Mouse (Mus musculus): ENCODE data around the gene Rbpjl. TPM values are rescaled to one million over a fixed set of nuclear protein-coding genes. Genes with fewer than 3 reads are reported as not detected.

The Rbpjl gene
- total RNA-seq, 2 experiments from 2014 or later: 0.41 to 0.79 TPM

- no peak for DNase-seq (ENCODE audit: extremely low spot score in 1 of 2, low spot score in 2 of 2)
- intact Hi-C loops (cut with DNase I): loop anchor here (2.0 kb wide), 1 partner anchor 39 kb away; no protein-coding TSS in a partner anchor
These were observed 52.7 kb downstream of the Rbpjl start for GRCm38 (mm10) chr2:164455421-164456190.

- intact Hi-C loops (cut with DNase I): no loop called here
- DNase-seq (ENCODE audit: extremely low spot score in 1 of 2, low spot score in 2 of 2): no peak
These were observed 53.5 kb downstream of the Rbpjl start for GRCm38 (mm10) chr2:164456413-164456812.

- DNase-seq (ENCODE audit: extremely low spot score in 1 of 2, low spot score in 2 of 2): peak in 1 of 2 experiments; percentile 40
- intact Hi-C loops (cut with DNase I): no loop called here
These were observed 53.9 kb downstream of the Rbpjl start, which contains the start of gene Sys1 for GRCm38 (mm10) chr2:164456864-164457300. Sys1 (plus strand) TSS chr2:164456964.

DNA sequence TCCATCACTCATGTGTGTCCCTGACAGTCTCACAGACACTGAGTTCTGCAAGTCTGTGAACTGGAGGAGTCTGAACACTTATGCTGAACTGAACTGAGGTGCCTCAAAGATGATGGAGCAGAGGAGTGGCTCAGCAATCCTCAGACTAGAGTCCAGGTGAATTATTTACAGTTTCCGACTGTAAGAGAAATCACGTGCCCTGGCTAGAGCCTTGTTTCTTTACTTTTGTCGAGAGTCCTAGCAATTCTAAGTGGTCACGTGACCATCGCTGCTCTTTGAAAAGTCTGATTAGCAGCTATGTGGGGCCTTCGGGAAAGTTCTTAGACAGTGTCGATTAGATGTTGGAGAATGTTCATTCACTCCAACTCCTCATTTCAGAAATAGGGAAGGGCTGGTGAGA, 55.0 kb downstream of the Rbpjl start:
- DNase-seq (ENCODE audit: extremely low spot score in 1 of 2, low spot score in 2 of 2): no peak
- intact Hi-C loops (cut with DNase I): no loop called here

- no peak for DNase-seq (ENCODE audit: extremely low spot score in 1 of 2, low spot score in 2 of 2)
- intact Hi-C loops (cut with DNase I): no loop called here
These were observed 55.6 kb downstream of the Rbpjl start for GRCm38 (mm10) chr2:164458535-164458934.

DNA sequence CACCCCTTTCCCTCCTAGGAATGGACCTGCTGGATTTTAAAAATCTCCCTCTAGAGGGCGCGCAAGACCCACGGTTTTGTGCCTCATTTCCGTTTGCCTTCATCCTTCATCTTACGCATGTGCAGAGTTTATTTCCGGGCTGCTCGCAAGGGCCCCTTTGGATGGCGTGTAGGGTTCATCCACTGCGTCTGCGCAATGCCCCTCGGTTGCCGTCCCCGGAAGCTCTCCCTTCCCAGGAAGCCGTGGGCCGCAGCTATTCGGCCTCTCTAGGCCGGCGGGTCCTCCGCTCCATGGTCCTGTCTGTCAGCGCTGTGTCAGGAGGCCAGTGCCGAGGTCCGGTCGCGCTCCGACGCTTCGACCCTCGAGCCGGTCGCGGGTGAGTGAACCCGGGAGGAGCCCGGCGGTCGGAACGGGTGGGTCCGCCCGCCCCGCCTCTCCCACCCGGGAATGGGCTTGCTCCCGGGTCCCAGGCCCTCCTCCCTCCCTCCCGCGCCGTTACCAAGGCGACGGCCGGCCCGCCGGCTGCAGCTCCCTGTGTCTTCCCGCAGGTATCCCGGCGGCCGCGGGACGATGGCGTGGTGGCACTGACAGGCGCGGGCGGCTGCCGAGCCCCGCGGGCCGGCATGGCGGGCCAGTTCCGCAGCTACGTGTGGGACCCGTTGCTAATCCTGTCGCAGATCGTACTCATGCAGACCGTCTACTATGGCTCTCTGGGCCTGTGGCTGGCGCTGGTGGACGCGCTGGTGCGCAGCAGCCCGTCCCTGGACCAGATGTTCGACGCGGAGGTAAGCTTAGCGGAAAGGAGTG, 58.0 kb downstream of the Rbpjl start, which contains the start of gene Gm20458:
Gm20458 (plus strand) TSS at position 223 of the 807 bp plus-strand sequence.
- intact Hi-C loops (cut with DNase I): no loop called here
- peak; percentile 97 for DNase-seq (ENCODE audit: extremely low spot score in 1 of 2, low spot score in 2 of 2)

Small RNAs within 50 kb of the gene (microRNA-seq; reads per million reads assigned to microRNA genes)
- gene Mir7678: not detected

Other genes with a start within 250 kb of the Rbpjl start
- gene Kcns1, start 232.0 kb upstream of the Rbpjl start, total RNA-seq (2021): 10 to 100 TPM; 10.6 to 11.1 TPM
- gene Wfdc5, start 220.4 kb upstream of the Rbpjl start, total RNA-seq (2021): not detected
- not detected for gene Wfdc12, start 212.5 kb upstream of the Rbpjl start, total RNA-seq (2021)
- gene Wfdc15a, start 203.0 kb upstream of the Rbpjl start, total RNA-seq (2021): not detected
- not detected for gene Wfdc15b, start 181.5 kb upstream of the Rbpjl start, total RNA-seq (2021)
- gene Svs2, start 164.7 kb upstream of the Rbpjl start, total RNA-seq (2021): not detected
- not detected for gene Svs3b, start 146.5 kb upstream of the Rbpjl start, total RNA-seq (2021)
- not detected for gene Svs4, start 124.7 kb upstream of the Rbpjl start, total RNA-seq (2021)
- not detected for gene Svs3a, start 113.9 kb upstream of the Rbpjl start, total RNA-seq (2021)
- gene Svs6, start 86.4 kb upstream of the Rbpjl start, total RNA-seq (2021): not detected
- gene Svs5, start 70.4 kb upstream of the Rbpjl start, total RNA-seq (2021): not detected
- gene Slpi, start 14.0 kb upstream of the Rbpjl start, total RNA-seq (2021): under 1 TPM; 0.62 to 0.93 TPM
- gene Matn4, start 2.0 kb downstream of the Rbpjl start, total RNA-seq (2021): 10 to 100 TPM; 13.0 to 14.9 TPM
- gene Sdc4, start 40.7 kb downstream of the Rbpjl start, total RNA-seq (2021): 10 to 100 TPM; 35.9 to 56.8 TPM
- gene Sys1, start 53.8 kb downstream of the Rbpjl start, total RNA-seq (2021): 10 to 100 TPM; 40.9 to 41.8 TPM
- 1 to 10 TPM; 2.2 to 6.0 TPM for gene Gm20458, start 57.8 kb downstream of the Rbpjl start, total RNA-seq (2021)
- gene Trp53tg5, start 70.6 kb downstream of the Rbpjl start, total RNA-seq (2021): not detected
- 10 to 100 TPM; 75.5 to 77.3 TPM for gene Dbndd2, start 83.0 kb downstream of the Rbpjl start, total RNA-seq (2021)
- gene Pigt, start 94.4 kb downstream of the Rbpjl start, total RNA-seq (2021): 100 to 1,000 TPM; 119 to 124 TPM
- gene Wfdc2, start 159.3 kb downstream of the Rbpjl start, total RNA-seq (2021): under 1 TPM in 1 of 2 experiments, not detected in 1; 0.84 TPM
- gene Spint3, start 170.3 kb downstream of the Rbpjl start, total RNA-seq (2021): not detected
- 1 to 10 TPM in 1 of 2 experiments, under 1 TPM in 1; 0.47 to 1.7 TPM for gene Wfdc6a, start 182.3 kb downstream of the Rbpjl start, total RNA-seq (2021)
- not detected for gene Eppin, start 190.5 kb downstream of the Rbpjl start, total RNA-seq (2021)
- not detected for gene Wfdc6b, start 210.4 kb downstream of the Rbpjl start, total RNA-seq (2021)
- gene Wfdc8, start 210.5 kb downstream of the Rbpjl start, total RNA-seq (2021): not detected
- not detected for gene Wfdc16, start 235.7 kb downstream of the Rbpjl start, total RNA-seq (2021)

Measured in left cerebral cortex, postnatal 10 days (tissue).